Mouse (Mus musculus) large intestine, adult 2 months (tissue): ENCODE measurements around the gene Dhfr. TPM values are rescaled to one million over a fixed set of nuclear protein-coding genes. Genes with fewer than 3 reads are reported as not detected.
"Not testable (repeated sequence)": the region's sequence is repeated elsewhere in the genome, so short reads cannot be mapped to it uniquely, and the experiment has no call there.

ENCODE experiments used
- DNase-seq: peaks from one replicate; pipeline ENCODE4 v3.0.0-alpha.2; 2012; ENCODE audit warnings: low read depth, low spot score
- WGBS: fragments of 180-500 bp; shearing (Covaris S2); methylation state at CpG from one replicate; pipeline ENCODE4 v1.1.7; 2018; 5-methylcytosine and 5-hydroxymethylcytosine counted together
- polyA plus RNA-seq: library from polyadenylated mRNA; depleted of rRNA; stranded (reverse); fragments of >200 nt; gene quantifications from 2 replicates; pipeline ENCODE4 v1.2.3, GENCODE M21; 2012; rRNA removed

Gene Dhfr
- polyA plus RNA-seq, 1 experiment = 2.3 TPM

- no peak for DNase-seq
- 92% methylated on average over 3 of the region's 3 CpGs for WGBS
Observed at GRCm38 (mm10) chr13:92370811-92371210, 16.3 kb downstream of the Dhfr start.

- not testable (repeated sequence) for DNase-seq
- WGBS = 96% methylated on average over 6 of the region's 6 CpGs
Observed at GRCm38 (mm10) chr13:92371466-92371865, 16.9 kb downstream of the Dhfr start.

DNA sequence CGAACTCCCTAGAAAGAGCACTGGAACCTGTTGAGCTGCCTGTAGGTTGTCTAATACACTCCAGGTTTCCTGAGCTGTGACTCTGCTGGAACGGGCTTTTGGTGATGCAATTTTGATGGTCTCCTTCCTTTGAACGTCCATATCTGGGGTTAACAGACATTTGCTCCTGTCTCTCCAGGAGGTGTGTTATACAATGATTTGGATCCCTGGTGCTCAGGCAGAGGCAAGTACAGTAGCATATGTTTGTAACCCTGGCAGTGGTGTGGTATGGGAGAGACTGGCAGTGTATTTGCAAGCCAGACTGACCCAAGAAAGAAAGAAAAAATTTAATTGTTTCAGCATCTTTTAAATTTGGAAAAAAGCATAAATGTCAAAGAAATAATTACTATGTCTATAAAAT, 32.8 kb downstream of the Dhfr start:
- no peak for DNase-seq
- 82% methylated on average over 3 of the region's 3 CpGs for WGBS

DNA sequence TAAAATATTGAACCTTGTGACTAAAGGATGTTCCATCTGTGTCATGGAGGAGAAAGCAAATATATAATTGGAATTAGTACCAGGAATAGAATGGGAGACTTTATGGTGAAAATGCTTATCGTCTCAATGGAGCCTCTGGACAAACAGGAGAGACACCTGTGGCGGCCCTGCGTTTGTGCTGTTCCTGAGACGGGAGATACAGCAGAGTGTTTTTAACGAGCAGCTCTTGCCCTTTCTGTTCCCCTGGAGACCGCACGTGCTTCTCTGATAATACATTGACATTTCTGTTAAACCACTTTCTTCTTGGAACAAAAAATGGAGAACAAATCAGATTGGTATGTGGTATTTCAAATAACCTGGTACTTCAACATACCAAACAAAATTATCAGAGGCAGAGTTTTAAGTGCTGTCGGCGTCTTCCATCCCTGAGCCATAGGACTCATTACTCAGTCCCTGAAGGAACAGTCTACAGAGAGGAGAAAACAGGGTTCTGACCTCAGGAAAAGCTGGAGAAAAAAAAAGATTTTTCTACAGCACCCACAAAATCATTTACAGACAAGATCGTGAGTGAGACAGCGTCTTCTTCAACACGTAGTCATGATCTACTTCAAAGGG, 38.6 kb downstream of the Dhfr start:
- WGBS = 72% methylated on average over 12 of the region's 12 CpGs
- no peak for DNase-seq

DNA sequence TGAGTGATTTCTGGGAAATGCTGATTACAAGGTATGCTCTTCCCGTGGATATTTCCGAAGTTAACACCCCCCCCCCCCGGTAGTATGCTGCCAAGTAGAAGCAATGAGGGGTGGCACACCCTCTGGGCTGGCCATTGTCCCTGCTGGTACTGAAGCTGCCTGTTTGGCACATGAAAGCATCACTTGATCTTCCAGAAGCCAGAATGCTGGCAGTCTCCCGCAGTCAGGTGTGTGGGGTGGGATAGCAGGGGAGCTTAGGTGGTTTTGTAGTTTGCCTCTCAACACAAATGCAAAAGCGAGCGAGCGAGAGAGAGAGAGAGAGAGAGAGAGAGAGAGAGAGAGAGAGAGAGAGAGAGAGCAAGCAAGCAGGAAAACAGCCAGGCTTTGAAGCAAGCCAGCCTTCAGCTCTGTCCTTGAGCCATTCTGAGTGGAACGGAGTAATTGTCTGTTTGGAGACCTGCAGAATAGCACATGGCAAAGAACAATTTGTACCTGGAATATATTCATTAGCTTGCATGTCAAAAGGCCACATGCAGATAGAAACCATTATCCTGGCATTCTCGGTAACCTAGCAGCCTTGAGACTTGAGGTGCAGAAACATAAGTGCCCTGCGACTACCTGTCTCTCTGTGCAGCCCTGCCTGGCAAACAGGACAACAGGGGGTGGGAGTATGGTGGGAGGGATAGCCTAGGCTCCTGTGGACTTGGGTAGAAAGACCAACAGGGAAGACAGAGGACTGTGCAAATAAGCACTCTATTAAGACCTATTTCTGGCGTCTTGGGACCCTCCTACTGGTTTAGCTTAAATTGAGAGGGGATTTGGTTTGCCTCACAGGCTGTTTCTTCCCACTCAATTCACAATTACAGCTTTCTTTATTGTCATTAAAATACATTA, 44.2 kb downstream of the Dhfr start:
- DNase-seq = no peak
- 73% methylated on average over 11 of the region's 11 CpGs for WGBS

GRCm38 (mm10) chr13:92402063-92402462, 47.5 kb downstream of the Dhfr start:
- 25% methylated on average over 2 of the region's 2 CpGs for WGBS
- DNase-seq = no peak

DNA sequence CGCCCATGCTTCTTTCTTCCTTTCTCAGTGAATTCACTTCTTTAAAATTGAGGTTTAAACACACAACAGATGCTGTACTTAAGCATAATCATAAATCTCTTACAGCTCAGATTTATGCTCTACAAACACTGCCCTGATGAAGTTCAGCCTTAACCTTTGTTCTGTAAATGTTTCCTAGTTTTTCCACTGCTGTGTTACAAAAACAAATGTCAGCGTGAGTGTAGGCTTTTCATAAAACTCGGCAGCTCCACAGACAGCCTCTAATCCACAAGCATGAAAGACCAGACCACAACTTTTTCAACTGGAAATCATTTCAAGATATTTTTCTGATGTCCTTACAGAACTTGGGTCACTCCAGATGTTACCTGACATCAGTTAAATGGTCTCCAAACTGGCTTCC, 49.0 kb downstream of the Dhfr start:
- 23% methylated on average over 3 of the region's 3 CpGs for WGBS
- DNase-seq = no peak

- DNase-seq = no peak
- 90% methylated on average over 2 of the region's 2 CpGs for WGBS
Observed at GRCm38 (mm10) chr13:92410486-92410885, 56.0 kb downstream of the Dhfr start.

GRCm38 (mm10) chr13:92419630-92420029, 65.1 kb downstream of the Dhfr start:
- 81% methylated on average over 11 of the region's 11 CpGs for WGBS

DNA sequence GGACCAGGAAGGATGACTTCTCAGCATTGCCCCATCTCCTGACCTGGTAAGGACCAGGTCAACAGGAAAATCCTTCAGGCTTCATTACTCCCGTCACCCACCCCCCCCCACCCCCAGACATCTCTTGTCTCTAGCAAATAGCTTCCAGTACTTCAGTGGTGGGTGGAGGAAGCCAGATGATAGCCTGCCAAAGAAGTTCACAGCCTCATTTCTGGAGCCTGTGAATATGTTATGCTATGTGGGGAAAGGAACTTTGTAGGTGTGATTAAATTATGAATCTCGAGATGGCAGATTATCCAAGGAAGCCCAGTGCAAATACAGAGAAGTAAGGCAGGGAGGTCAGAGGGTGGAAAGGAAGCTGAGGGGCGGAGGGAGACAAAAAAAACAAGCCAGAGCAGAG, 69.2 kb downstream of the Dhfr start:
- DNase-seq = no peak
- WGBS = 47% methylated on average over 3 of the region's 3 CpGs

More at GRCm38 (mm10) chr13:92419630-92420029, 65.1 kb downstream of the Dhfr start:
- DNase-seq = no peak

- DNase-seq = no peak
- 2% methylated on average over 54 of the region's 54 CpGs for WGBS
Observed at GRCm38 (mm10) chr13:92425758-92426264, 71.3 kb downstream of the Dhfr start, which contains the start of gene Ankrd34b. Gene Ankrd34b, plus strand, starts transcription at chr13:92425896.

DNA sequence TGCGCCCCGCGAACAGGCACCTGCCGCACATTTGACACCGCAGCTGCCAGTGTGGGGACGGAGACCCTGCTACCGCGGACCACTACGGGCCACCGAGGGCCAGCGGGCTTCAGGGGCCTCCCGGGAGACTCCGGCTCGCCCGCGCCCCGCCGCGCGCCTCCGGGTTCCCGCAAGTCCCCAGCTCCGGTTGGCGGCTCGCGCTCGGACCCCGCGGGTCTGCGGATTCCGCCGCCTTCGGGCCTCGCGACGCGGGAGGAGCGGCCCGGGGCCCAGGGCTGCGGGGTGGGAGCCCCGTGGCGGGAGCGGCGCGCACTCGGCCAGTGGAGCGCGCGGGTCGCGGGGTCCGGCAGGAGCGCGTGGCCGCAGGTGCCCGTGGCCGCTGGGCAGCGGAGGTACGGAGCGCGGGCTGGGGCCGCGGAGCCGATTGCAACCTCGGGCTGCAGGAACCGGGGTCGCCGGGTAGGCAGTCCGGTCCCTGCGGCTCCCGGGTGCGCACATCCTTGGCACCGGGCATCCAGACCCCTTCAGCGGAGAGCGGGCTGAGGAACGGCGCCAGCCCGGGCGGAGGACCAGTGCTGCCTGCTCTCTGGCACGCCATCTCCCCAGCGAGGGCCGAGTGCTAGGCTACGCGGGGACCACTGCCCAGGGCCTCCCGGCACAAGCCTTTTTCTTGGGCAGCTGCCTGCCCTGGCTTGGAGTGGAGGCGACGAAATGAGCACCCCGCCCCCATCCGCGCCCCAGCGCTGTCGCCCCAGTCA, 71.9 kb downstream of the Dhfr start:
- WGBS = 2% methylated on average over 82 of the region's 92 CpGs
- DNase-seq = no peak

DNA sequence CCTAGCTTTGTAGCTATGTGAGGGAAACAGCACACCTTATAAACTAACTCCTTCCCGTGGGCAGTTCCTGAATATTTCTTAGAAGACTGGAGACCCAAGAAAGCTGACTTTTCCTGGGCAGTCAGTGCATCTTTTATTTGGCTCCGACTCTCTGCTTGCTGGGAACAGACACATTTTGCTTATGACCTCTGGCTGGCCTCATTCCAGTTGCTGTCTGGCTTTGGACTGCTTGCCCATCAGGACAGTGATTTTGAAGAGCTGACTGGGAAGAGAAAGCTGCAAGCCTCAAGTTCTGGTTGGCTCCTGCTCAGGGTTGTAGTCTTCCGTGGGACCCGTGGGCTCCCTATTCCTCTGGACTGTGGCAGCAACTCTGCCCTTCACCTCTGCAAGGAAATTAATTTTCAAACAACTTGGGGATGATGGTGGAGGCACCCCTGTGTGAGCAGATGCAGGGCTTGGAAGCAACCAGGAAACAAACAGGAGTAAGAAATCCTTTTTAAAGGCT, 72.9 kb downstream of the Dhfr start:
- 32% methylated on average over 4 of the region's 4 CpGs for WGBS
- DNase-seq = no peak

Other genes starting within 250 kb of the Dhfr start
- 5.0 and 11.2 TPM in 2 replicates for gene Rasgrf2, start 223.1 kb upstream of the Dhfr start, polyA plus RNA-seq
- not detected in 2 replicates for gene Gm20379, start 48.7 kb upstream of the Dhfr start, polyA plus RNA-seq
- 3.2 and 4.3 TPM in 2 replicates for gene Msh3, start 277 bp downstream of the Dhfr start, polyA plus RNA-seq
- not detected in 2 replicates for gene Ankrd34b, start 71.2 kb downstream of the Dhfr start, polyA plus RNA-seq
- gene Fam151b, start 129.3 kb downstream of the Dhfr start, polyA plus RNA-seq = 1.3 and 2.3 TPM in 2 replicates
- 1.4 and 2.2 TPM in 2 replicates for gene Zfyve16, start 176.1 kb downstream of the Dhfr start, polyA plus RNA-seq
- gene Spz1, start 221.4 kb downstream of the Dhfr start, polyA plus RNA-seq = not detected in 2 replicates